Mouse (Mus musculus): ENCODE measurements around the gene Uvssa. TPM values are rescaled to one million over a fixed set of nuclear protein-coding genes. Genes with fewer than 3 reads are reported as not detected.

Uvssa gene
- total RNA-seq, 2 experiments from 2014 or later: 4.9 to 6.5 TPM

GRCm38 (mm10) chr5:33371668-33372067 is 6.7 kb upstream of the Uvssa start:
- no peak for ATAC-seq (replicated peaks; ENCODE audit: poor library complexity)

GRCm38 (mm10) chr5:33372331-33373038 is 5.9 kb upstream of the Uvssa start:
- peak; percentile 45 for ATAC-seq (replicated peaks; ENCODE audit: poor library complexity)

GRCm38 (mm10) chr5:33377176-33377575 is 1.2 kb upstream of the Uvssa start:
- no peak for ATAC-seq (replicated peaks; ENCODE audit: poor library complexity)

- ATAC-seq (replicated peaks; ENCODE audit: poor library complexity): peak; percentile 12
These were observed 498 bp upstream of the Uvssa start for GRCm38 (mm10) chr5:33377801-33378301.

- ATAC-seq (replicated peaks; ENCODE audit: poor library complexity): no peak
These were observed 9.2 kb downstream of the Uvssa start for GRCm38 (mm10) chr5:33387550-33387949.

- peak; percentile 97 for ATAC-seq (replicated peaks; ENCODE audit: poor library complexity)
These were observed 15.5 kb downstream of the Uvssa start for GRCm38 (mm10) chr5:33393803-33394202.

- ATAC-seq (replicated peaks; ENCODE audit: poor library complexity): no peak
These were observed 17.3 kb downstream of the Uvssa start for GRCm38 (mm10) chr5:33395693-33396092.

GRCm38 (mm10) chr5:33396828-33397227 is 18.5 kb downstream of the Uvssa start:
- ATAC-seq (replicated peaks; ENCODE audit: poor library complexity): no peak

- no peak for ATAC-seq (replicated peaks; ENCODE audit: poor library complexity)
These were observed 22.5 kb downstream of the Uvssa start for GRCm38 (mm10) chr5:33400819-33401218.

GRCm38 (mm10) chr5:33420313-33420712 is 42.0 kb downstream of the Uvssa start:
- no peak for ATAC-seq (replicated peaks; ENCODE audit: poor library complexity)

- ATAC-seq (replicated peaks; ENCODE audit: poor library complexity): no peak
These were observed 49.1 kb downstream of the Uvssa start for GRCm38 (mm10) chr5:33427461-33427860.

GRCm38 (mm10) chr5:33430106-33430505 is 51.8 kb downstream of the Uvssa start:
- ATAC-seq (replicated peaks; ENCODE audit: poor library complexity): no peak

- ATAC-seq (replicated peaks; ENCODE audit: poor library complexity): no peak
These were observed 52.3 kb downstream of the Uvssa start for GRCm38 (mm10) chr5:33430511-33431172.

- ATAC-seq (replicated peaks; ENCODE audit: poor library complexity): no peak
These were observed 53.0 kb downstream of the Uvssa start for GRCm38 (mm10) chr5:33431173-33432005.

- no peak for ATAC-seq (replicated peaks; ENCODE audit: poor library complexity)
These were observed 53.9 kb downstream of the Uvssa start for GRCm38 (mm10) chr5:33432057-33432935.

- no peak for ATAC-seq (replicated peaks; ENCODE audit: poor library complexity)
These were observed 55.1 kb downstream of the Uvssa start, which contains the start of gene Nkx1-1 for GRCm38 (mm10) chr5:33433201-33434138. Gene Nkx1-1, minus strand, starts transcription at chr5:33433976.

GRCm38 (mm10) chr5:33434141-33434780 is 55.9 kb downstream of the Uvssa start:
- no peak for ATAC-seq (replicated peaks; ENCODE audit: poor library complexity)

GRCm38 (mm10) chr5:33435151-33435550 is 56.8 kb downstream of the Uvssa start:
- no peak for ATAC-seq (replicated peaks; ENCODE audit: poor library complexity)

- ATAC-seq (replicated peaks; ENCODE audit: poor library complexity): no peak
These were observed 57.6 kb downstream of the Uvssa start for GRCm38 (mm10) chr5:33435941-33436340.
